Mouse (Mus musculus) heart, adult 2 months (tissue): ENCODE measurements around the gene Cirbp.
A peak's percentile ranks its signal among the peaks of the same experiment; 100 is the strongest.

Experiments used
- CTCF ChIP-seq: fragments of 200-600 bp; IDR thresholded peaks from 2 replicates; pipeline ENCODE4 v1.8.1; 2022; ENCODE audit warnings: antibody characterized with exemption, mild to moderate bottlenecking, moderate library complexity
- POLR2A ChIP-seq: fragments of 200-500 bp; IDR thresholded peaks from 2 replicates; pipeline ENCODE4 v1.6.1; 2011; ENCODE audit warnings: mild to moderate bottlenecking, low read depth, low read length, control low read depth; ENCODE audit not compliant: insufficient read depth

DNA sequence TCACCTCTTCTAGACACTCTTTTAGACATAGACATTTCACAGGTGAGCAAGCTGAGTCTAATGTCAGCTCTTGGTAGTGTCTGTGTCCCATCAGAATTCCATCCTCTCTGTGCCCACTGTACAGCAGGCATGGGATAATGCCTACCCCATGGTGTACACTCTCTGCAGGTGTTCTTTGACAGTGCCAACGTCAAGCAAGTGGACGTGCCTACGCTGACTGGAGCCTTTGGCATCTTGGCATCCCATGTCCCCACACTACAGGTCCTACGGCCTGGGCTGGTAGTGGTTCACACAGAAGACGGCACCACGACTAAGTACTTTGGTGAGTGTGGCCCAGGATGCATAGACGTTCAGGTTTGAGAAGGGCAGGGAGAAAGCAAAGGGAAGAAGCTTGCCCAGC, 22.1 kb upstream of the Cirbp start:
- TF ChIP-seq CTCF (no peak), POLR2A (0 out of 2 replicates have a peak, but pooled peaks have one; percentile 16)
